Mouse (Mus musculus) lung, embryonic 15.5 days (tissue): ENCODE measurements around the gene Utp4. TPM values are rescaled to one million over a fixed set of nuclear protein-coding genes. Genes with fewer than 3 reads are reported as not detected.
"Not testable (repeated sequence)": the region's sequence is repeated elsewhere in the genome, so short reads cannot be mapped to it uniquely, and the experiment has no call there.

Source experiments
- ATAC-seq: fragments of 200-750 bp; cut with Nextera tagmentation; 2 replicates; pipeline ENCODE4 v1.8.0; 2017; ENCODE audit warnings: moderate number of reproducible peaks, borderline replicate concordance; ENCODE audit not compliant: low FRiP score, low TSS enrichment; ENCODE audit errors: extremely low read depth
- H3K27ac ChIP-seq: fragments of 300-500 bp; sonication (generic); 2 replicates; pipeline ENCODE4 v1.5.1; 2015; ENCODE audit warnings: moderate library complexity, mild to moderate bottlenecking, inconsistent platforms
- H3K27me3 ChIP-seq: fragments of 300-500 bp; sonication (generic); 2 replicates; pipeline ENCODE4 v1.6.1; 2015; ENCODE audit warnings: inconsistent platforms
- H3K36me3 ChIP-seq: fragments of 300-500 bp; sonication (generic); 2 replicates; pipeline ENCODE4 v1.6.1; 2015; ENCODE audit warnings: inconsistent platforms
- H3K4me1 ChIP-seq: fragments of 300-500 bp; sonication (generic); 2 replicates; pipeline ENCODE4 v1.6.1; 2015; ENCODE audit warnings: inconsistent platforms
- H3K4me2 ChIP-seq: fragments of 300-500 bp; sonication (generic); 2 replicates; pipeline ENCODE4 v1.6.1; 2015; ENCODE audit warnings: inconsistent platforms, mild to moderate bottlenecking, moderate library complexity
- H3K4me3 ChIP-seq: fragments of 300-500 bp; sonication (generic); 2 replicates; pipeline ENCODE4 v1.5.1; 2015; ENCODE audit warnings: mild to moderate bottlenecking, inconsistent platforms
- H3K9ac ChIP-seq: fragments of 300-500 bp; sonication (generic); 2 replicates; pipeline ENCODE4 v1.6.1; 2015; ENCODE audit warnings: inconsistent platforms
- H3K9me3 ChIP-seq: fragments of 300-500 bp; sonication (generic); 2 replicates; pipeline ENCODE4 v1.6.1; 2016; ENCODE audit warnings: inconsistent platforms
- WGBS: fragments of 180-500 bp; shearing (Covaris S2); methylation state at CpG from one replicate; pipeline ENCODE4 v1.1.7; 2015; 5-methylcytosine and 5-hydroxymethylcytosine counted together
- polyA plus RNA-seq: library from polyadenylated mRNA; unstranded; fragments of >200 nt; fragmentation: Nextera tagmentation; extraction: Ambion mirVana; gene quantifications from 2 replicates; pipeline ENCODE4 v1.2.1, GENCODE M21; 2015

Utp4 gene
- polyA plus RNA-seq, 1 experiment from 2014 or later: 68.6 TPM

GRCm38 (mm10) chr8:106880121-106880707 is 13.2 kb upstream of the Utp4 start:
- WGBS: 62% methylated on average over 8 of the region's 8 CpGs
- Histone ChIP-seq H3K27ac (no peak overlapping the region), H3K4me3 (no peak overlapping the region), H3K4me2 (no peak overlapping the region), H3K4me1 (no peaks in the 10 kb centered on the region), H3K27me3 (no peaks in the 10 kb centered on the region), H3K9me3 (no peaks in the 10 kb centered on the region), H3K9ac (no peak overlapping the region), H3K36me3 (peaks cover 77% of the 10 kb centered on the region)
- no peak for ATAC-seq

GRCm38 (mm10) chr8:106884094-106884493 is 9.3 kb upstream of the Utp4 start:
- H3K27me3 ChIP-seq, H3K9ac ChIP-seq, H3K4me1 ChIP-seq, ATAC-seq, H3K27ac ChIP-seq, H3K4me3 ChIP-seq, H3K4me2 ChIP-seq, H3K9me3 ChIP-seq: not testable (repeated sequence)
- 95% methylated on average over 11 of the region's 11 CpGs for WGBS
- H3K36me3 ChIP-seq: peaks cover 72% of the 10 kb centered on the region

DNA sequence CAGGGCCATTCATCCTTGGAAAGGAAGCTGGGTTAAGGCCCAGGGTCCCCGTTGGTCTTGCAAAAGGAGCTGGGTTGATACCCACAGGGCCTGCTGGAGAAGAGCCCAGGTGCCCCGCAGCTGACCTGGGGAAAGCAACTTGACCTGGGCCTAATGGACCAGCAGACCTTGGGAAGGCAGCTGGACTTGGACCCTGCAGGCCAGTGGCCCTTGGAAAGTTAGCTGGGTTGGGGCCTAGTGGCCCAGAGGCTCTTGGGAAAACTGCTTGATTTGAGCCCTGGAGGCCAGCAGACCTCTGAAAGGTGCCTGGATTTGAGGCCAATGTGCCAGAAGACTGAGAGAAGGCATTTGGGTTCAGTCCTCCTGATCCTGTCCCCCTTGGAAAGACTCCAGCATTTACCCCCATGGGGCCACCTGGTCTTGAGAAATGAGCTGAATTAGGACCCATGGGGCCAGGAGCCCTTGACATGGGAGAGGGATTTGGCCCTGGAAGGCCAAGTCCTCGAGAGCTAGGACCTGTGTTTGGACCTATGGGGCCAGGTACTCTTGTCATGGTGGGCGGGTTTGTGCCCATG is 8.5 kb upstream of the Utp4 start:
- H3K36me3 ChIP-seq: peaks cover 65% of the 10 kb centered on the region
- not testable (repeated sequence) for H3K4me2 ChIP-seq, ATAC-seq, H3K9me3 ChIP-seq, H3K27me3 ChIP-seq, H3K27ac ChIP-seq, H3K4me3 ChIP-seq, H3K4me1 ChIP-seq, H3K9ac ChIP-seq
- WGBS: 85% methylated on average over 4 of the region's 4 CpGs

DNA sequence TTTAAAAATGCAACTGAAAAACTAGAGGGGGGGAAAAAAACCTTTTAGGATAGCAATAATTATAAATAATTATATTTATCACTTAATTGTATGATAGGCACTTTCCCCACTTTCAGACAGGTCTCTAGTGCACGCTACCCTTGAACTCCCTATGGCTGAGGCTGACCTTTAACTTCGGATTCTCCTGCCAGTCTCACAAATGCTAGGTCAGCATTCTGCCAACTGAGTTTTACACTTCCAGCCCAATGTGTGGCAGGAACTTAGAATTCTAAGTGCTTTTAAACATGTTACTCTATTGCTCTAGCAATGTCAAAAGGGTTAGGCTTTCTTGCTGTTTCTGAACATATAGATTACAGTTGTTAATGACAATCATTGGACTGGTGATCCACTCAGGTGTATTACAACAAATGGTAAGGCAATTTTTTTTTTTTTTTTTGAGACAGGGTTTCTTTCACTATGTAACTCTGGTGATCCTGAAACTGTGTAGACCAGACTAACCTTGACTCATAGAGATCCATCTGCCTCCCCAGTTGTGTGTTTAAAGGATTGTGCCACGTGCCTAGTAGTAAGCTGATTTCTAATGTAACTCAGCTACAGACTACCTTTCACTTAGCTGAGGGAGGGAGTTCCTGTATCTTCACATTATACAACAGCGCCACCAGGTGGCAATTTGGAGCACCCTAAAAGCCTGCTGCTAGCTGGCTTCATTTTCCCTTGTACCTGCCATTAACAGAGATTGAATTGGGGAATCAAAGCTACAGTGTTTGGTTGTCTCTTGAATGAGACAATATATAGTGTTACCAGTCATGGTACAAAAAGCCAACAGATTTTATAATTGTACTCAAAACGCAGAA is 5.9 kb upstream of the Utp4 start:
- H3K4me3 ChIP-seq: no peak overlapping the region
- H3K4me1 ChIP-seq: peaks cover 26% of the 10 kb centered on the region
- no peak overlapping the region for H3K27ac ChIP-seq
- no peaks in the 10 kb centered on the region for H3K9me3 ChIP-seq
- 41% methylated on average over 5 of the region's 5 CpGs for WGBS
- no peak overlapping the region for H3K9ac ChIP-seq
- peaks cover 42% of the 10 kb centered on the region for H3K36me3 ChIP-seq
- no peak overlapping the region for H3K4me2 ChIP-seq
- H3K27me3 ChIP-seq: no peaks in the 10 kb centered on the region
- no peak for ATAC-seq

DNA sequence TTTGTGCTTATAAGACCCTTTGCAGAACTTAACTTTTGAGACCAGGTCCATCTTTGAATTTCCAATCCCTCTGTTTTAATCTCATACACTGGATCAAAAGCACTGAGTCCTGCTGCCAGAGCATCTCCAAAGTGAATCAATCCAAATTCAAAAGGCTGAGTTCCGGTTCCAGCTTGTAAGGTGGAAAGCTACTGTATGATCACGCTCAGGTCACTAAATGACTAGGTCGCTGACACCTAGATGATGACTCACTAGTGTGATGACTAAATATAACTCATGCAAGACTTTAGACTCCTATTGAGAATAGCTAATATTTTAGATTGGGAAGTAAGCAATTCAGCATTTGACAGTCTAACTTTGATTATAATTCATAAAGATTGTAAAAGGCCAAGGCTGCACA is 4.6 kb upstream of the Utp4 start:
- Histone ChIP-seq H3K9ac (no peak overlapping the region), H3K27me3 (no peaks in the 10 kb centered on the region), H3K9me3 (no peaks in the 10 kb centered on the region), H3K27ac (no peak overlapping the region), H3K4me2 (no peak overlapping the region), H3K4me3 (no peak overlapping the region), H3K36me3 (peaks cover 30% of the 10 kb centered on the region), H3K4me1 (peaks cover 26% of the 10 kb centered on the region)
- WGBS: 80% methylated on average over 3 of the region's 3 CpGs
- ATAC-seq: no peak

- Histone ChIP-seq H3K4me2 (peak overlapping the region; percentile 65), H3K9me3 (no peaks in the 10 kb centered on the region), H3K4me3 (peak overlapping the region; percentile 87), H3K27ac (peak overlapping the region; percentile 96), H3K4me1 (peaks cover 38% of the 10 kb centered on the region), H3K36me3 (peaks cover 19% of the 10 kb centered on the region), H3K9ac (peak overlapping the region; percentile 87), H3K27me3 (no peaks in the 10 kb centered on the region)
- ATAC-seq: peak; percentile 24; the same call in 1 of the 2 replicates
- WGBS: under 1% methylated on average over 15 of the region's 15 CpGs
Observed at GRCm38 (mm10) chr8:106892210-106892805, 1.1 kb upstream of the Utp4 start.

GRCm38 (mm10) chr8:106892806-106893451 is 507 bp upstream of the Utp4 start:
- H3K4me2 ChIP-seq: peak overlapping the region; percentile 73
- ATAC-seq: peak; percentile 85
- H3K9me3 ChIP-seq: no peaks in the 10 kb centered on the region
- H3K27ac ChIP-seq: peak overlapping the region; percentile 96
- H3K9ac ChIP-seq: peak overlapping the region; percentile 87
- H3K4me3 ChIP-seq: peak overlapping the region; percentile 87
- H3K36me3 ChIP-seq: peaks cover 24% of the 10 kb centered on the region
- no peaks in the 10 kb centered on the region for H3K27me3 ChIP-seq
- under 1% methylated on average over 56 of the region's 57 CpGs for WGBS
- H3K4me1 ChIP-seq: peaks cover 38% of the 10 kb centered on the region

- Histone ChIP-seq H3K4me3 (no peak overlapping the region), H3K9me3 (no peaks in the 10 kb centered on the region), H3K4me2 (no peak overlapping the region), H3K36me3 (peaks cover 83% of the 10 kb centered on the region), H3K27me3 (no peaks in the 10 kb centered on the region), H3K4me1 (peaks cover 7% of the 10 kb centered on the region), H3K27ac (no peak overlapping the region), H3K9ac (no peak overlapping the region)
- WGBS: 88% methylated on average over 5 of the region's 5 CpGs
- ATAC-seq: no peak
Observed at GRCm38 (mm10) chr8:106899473-106899872, 6.0 kb downstream of the Utp4 start.

- no peaks in the 10 kb centered on the region for H3K4me1 ChIP-seq
- H3K27me3 ChIP-seq: no peaks in the 10 kb centered on the region
- no peak for ATAC-seq
- no peaks in the 10 kb centered on the region for H3K9me3 ChIP-seq
- H3K4me3 ChIP-seq: no peak overlapping the region
- no peak overlapping the region for H3K4me2 ChIP-seq
- peaks cover 77% of the 10 kb centered on the region for H3K36me3 ChIP-seq
- H3K27ac ChIP-seq: no peak overlapping the region
- no peak overlapping the region for H3K9ac ChIP-seq
- 92% methylated on average over 17 of the region's 17 CpGs for WGBS
Observed at GRCm38 (mm10) chr8:106905727-106906480, 12.5 kb downstream of the Utp4 start.

- WGBS: 88% methylated on average over 6 of the region's 6 CpGs
- no peak overlapping the region for H3K4me3 ChIP-seq
- H3K9ac ChIP-seq: no peak overlapping the region
- no peak overlapping the region for H3K27ac ChIP-seq
- no peak overlapping the region for H3K4me2 ChIP-seq
- no peak for ATAC-seq
- H3K4me1 ChIP-seq: no peaks in the 10 kb centered on the region
- peaks cover 70% of the 10 kb centered on the region for H3K36me3 ChIP-seq
- H3K27me3 ChIP-seq: no peaks in the 10 kb centered on the region
- H3K9me3 ChIP-seq: no peaks in the 10 kb centered on the region
Observed at GRCm38 (mm10) chr8:106906635-106907034, 13.2 kb downstream of the Utp4 start.

DNA sequence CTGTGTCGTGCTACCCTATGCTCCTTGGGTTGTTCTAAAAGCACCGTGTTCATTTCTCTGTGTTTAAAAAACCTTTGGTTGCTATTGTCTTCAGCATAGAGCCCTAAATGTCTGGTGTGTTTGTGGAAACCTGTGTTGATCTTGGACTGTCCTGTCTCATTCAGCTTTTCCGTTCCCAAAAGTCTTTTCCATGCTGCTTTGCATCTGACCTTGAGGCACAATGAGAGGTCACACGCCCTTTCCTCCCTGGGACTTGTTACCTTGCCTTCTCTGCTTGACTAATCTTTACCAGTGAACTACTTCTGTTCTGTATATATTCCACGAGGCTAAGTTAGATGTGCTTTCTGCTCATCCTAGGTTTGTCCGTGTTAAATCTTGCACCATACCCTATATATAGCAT is 14.0 kb downstream of the Utp4 start:
- ATAC-seq: no peak
- Histone ChIP-seq H3K9me3 (no peaks in the 10 kb centered on the region), H3K4me3 (no peak overlapping the region), H3K27me3 (no peaks in the 10 kb centered on the region), H3K9ac (no peak overlapping the region), H3K27ac (no peak overlapping the region), H3K4me2 (no peak overlapping the region), H3K4me1 (no peaks in the 10 kb centered on the region), H3K36me3 (peaks cover 67% of the 10 kb centered on the region)
- WGBS: 80% methylated on average over 6 of the region's 6 CpGs
